In the genomic region with DNA sequence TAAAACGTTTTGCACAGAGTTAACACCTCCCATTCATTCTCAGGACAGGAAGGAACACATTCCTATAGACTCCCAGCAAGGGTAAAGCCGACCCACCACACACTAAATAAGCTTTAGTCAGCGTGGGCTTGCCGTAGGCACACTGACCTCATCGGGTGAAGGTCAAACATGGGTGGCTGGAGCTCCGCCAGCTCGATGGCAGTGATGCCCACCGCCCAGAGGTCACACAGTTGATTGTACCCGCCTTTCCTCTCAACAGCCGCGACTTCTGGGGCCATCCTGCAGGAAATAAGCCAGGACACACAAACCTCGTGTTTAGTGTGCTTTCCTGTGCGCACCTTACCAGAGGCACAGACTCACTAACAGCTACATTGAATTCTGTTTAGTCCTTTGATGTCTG, we compare ENCODE assay signal across 21 mouse cellular contexts.
A peak's percentile ranks its signal among the peaks of the same experiment; 100 is the strongest.
DNase-seq lines count a peak whose midpoint lies in the region; ATAC-seq and TF ChIP-seq lines count a peak whose summit lies in the region.
"Had no signal": no experiment of that assay in that cellular context is flagged by ENCODE, and none has a peak within 500 bp of the region (broad histone marks: within the 10 kb centered on the region; RNA-seq: fewer than 3 reads in every experiment).

No protein-coding gene starts in this region.

- TF ChIP-seq POLR2A in lung, adult 2 months (IDR thresholded peaks at IDR 0.05; ENCODE audit: borderline replicate concordance, extremely low read depth, low read depth, low read length), result no peak

- H3K4me2 ChIP-seq in lung, embryonic 16.5 days (ENCODE audit: low read depth, low read length), result no peak overlapping the region
- H3K4me2 ChIP-seq: embryonic facial prominence, embryonic 13.5 days; forebrain, embryonic 12.5 days; heart, embryonic 13.5 days; hindbrain, embryonic 12.5 days had no signal

- no peak overlapping the region for H3K4me3 ChIP-seq in lung, embryonic 16.5 days (ENCODE audit: low read length)
- no peak overlapping the region for H3K4me3 ChIP-seq in lung, adult 2 months (replicated peaks; ENCODE audit: extremely low read depth, low read depth, low read length)
- H3K4me3 ChIP-seq: embryonic facial prominence, embryonic 13.5 days; forebrain, embryonic 12.5 days; gastrocnemius, adult 2 months; heart, embryonic 13.5 days; hindbrain, embryonic 12.5 days had no signal

- H3K36me3 ChIP-seq in lung, embryonic 16.5 days (ENCODE audit: control insufficient read depth, insufficient read depth, low read length), result peaks cover 44% of the 10 kb centered on the region

- TF ChIP-seq CTCF in lung, adult 2 months (IDR thresholded peaks at IDR 0.05; ENCODE audit: insufficient read depth, low read length), result no peak

- no peak overlapping the region for H3K9ac ChIP-seq in lung, embryonic 16.5 days (ENCODE audit: low read length)
- H3K9ac ChIP-seq: embryonic facial prominence, embryonic 13.5 days; forebrain, embryonic 12.5 days; heart, embryonic 13.5 days; hindbrain, embryonic 12.5 days had no signal

- H3K4me1 ChIP-seq in lung, embryonic 16.5 days (replicated peaks; ENCODE audit: control insufficient read depth, insufficient read depth, low read length), result peaks cover 18% of the 10 kb centered on the region
- H3K4me1 ChIP-seq in lung, adult 2 months (ENCODE audit: control insufficient read depth, insufficient read depth, low read length), result peaks cover 15% of the 10 kb centered on the region
- H3K4me1 ChIP-seq: forebrain, embryonic 12.5 days; hindbrain, embryonic 12.5 days had no signal

- DNase-seq in adrenal gland, postnatal 25 days, result peak; percentile 23
- DNase-seq in adrenal gland, adult 2 months, result no peak
- DNase-seq in kidney, postnatal 10 days, result peak; percentile 21
- no peak for DNase-seq in kidney, adult 8-10 months
- no peak for DNase-seq in lung, adult 2 months
- no peak for DNase-seq in spleen, postnatal 36 days (ENCODE audit: low spot score in 2 of 2)
- DNase-seq: cerebellum, adult 18-20 months; cerebellum, adult 9-11 months; cerebellum, postnatal 36 days; gastrocnemius, adult 2 months; gastrocnemius, postnatal 25 days; heart, postnatal 4 days had no signal

- H3K27me3 ChIP-seq in lung, embryonic 16.5 days (ENCODE audit: control insufficient read depth, insufficient read depth, low read depth, low read length), result no peaks in the 10 kb centered on the region
- H3K27me3 ChIP-seq: CH12.LX; embryonic facial prominence, embryonic 13.5 days; forebrain, embryonic 12.5 days; heart, embryonic 13.5 days; hindbrain, embryonic 12.5 days had no signal

- no peak for ATAC-seq in lung, embryonic 16.5 days (ENCODE audit: low read depth)
- ATAC-seq: forebrain, embryonic 16.5 days; hindbrain, embryonic 16.5 days; inflammation-experienced regulatory T-cells, adult 6 months had no signal

- peak overlapping the region; percentile 68 for H3K27ac ChIP-seq in lung, embryonic 16.5 days (ENCODE audit: low read length)
- H3K27ac ChIP-seq: embryonic facial prominence, embryonic 13.5 days; forebrain, embryonic 12.5 days; gastrocnemius, adult 2 months; heart, embryonic 13.5 days; hindbrain, embryonic 12.5 days had no signal

- no peaks in the 10 kb centered on the region for H3K9me3 ChIP-seq in lung, embryonic 16.5 days (ENCODE audit: control insufficient read depth, low read length)
- H3K9me3 ChIP-seq: embryonic facial prominence, embryonic 13.5 days; forebrain, embryonic 12.5 days; heart, embryonic 13.5 days; hindbrain, embryonic 12.5 days had no signal

- WGBS in lung, embryonic 16.5 days, result 52% methylated on average over 13 of the region's 13 CpGs
- WGBS in lung, adult 2 months, result 50% methylated on average over 13 of the region's 13 CpGs

Comparison
In these comparisons a context has a peak if more than half of its experiments do, and no peak if none do; other contexts are left out.
1. DNase-seq: peak in adrenal gland, postnatal 25 days (single experiment) and kidney, postnatal 10 days (single experiment); none in adrenal gland, adult 2 months (single experiment), kidney, adult 8-10 months (0 of 2), lung, adult 2 months (single experiment) and spleen, postnatal 36 days (0 of 2).